Mouse (Mus musculus) heart, postnatal 0 days (tissue): ENCODE data around the gene Rasgrp3. TPM values are rescaled to one million over a fixed set of nuclear protein-coding genes. Genes with fewer than 3 reads are reported as not detected.

Experiments
- ATAC-seq: fragments of 200-750 bp; cut with Nextera tagmentation; 2 replicates; pipeline ENCODE4 v1.8.0; 2017; ENCODE audit warnings: low read depth, moderate number of reproducible peaks, moderate library complexity; ENCODE audit not compliant: insufficient read depth
- DNase-seq: peaks from one replicate; pipeline ENCODE4 v3.0.0-alpha.2; 2016; ENCODE audit warnings: low spot score
- H3K27ac ChIP-seq: fragments of 300-500 bp; sonication (generic); 2 replicates; pipeline ENCODE4 v1.5.1; 2014; ENCODE audit warnings: low read depth, mild to moderate bottlenecking
- H3K27me3 ChIP-seq: fragments of 300-500 bp; sonication (generic); 2 replicates; pipeline ENCODE4 v1.6.1; 2014; ENCODE audit warnings: low read length, mixed read lengths; ENCODE audit not compliant: control insufficient read depth, insufficient read depth
- H3K36me3 ChIP-seq: fragments of 300-500 bp; sonication (generic); replicated peaks from 2 replicates; pipeline ENCODE4 v1.6.1; 2014; ENCODE audit warnings: low read length, mixed read lengths; ENCODE audit not compliant: control insufficient read depth, insufficient read depth
- H3K4me1 ChIP-seq: fragments of 300-500 bp; sonication (generic); 2 replicates; pipeline ENCODE4 v1.6.1; 2014; ENCODE audit warnings: antibody characterized with exemption; ENCODE audit not compliant: control insufficient read depth, insufficient read depth
- H3K4me2 ChIP-seq: fragments of 300-500 bp; sonication (generic); 2 replicates; pipeline ENCODE4 v1.6.1; 2014; ENCODE audit warnings: low read depth, mild to moderate bottlenecking, low read length, moderate library complexity
- H3K4me3 ChIP-seq: fragments of 300-500 bp; sonication (generic); 2 replicates; pipeline ENCODE4 v1.5.1; 2014; ENCODE audit warnings: low read depth, low read length
- H3K9ac ChIP-seq: fragments of 300-500 bp; sonication (generic); replicated peaks from 2 replicates; pipeline ENCODE4 v1.6.1; 2014; ENCODE audit warnings: low read depth, low read length, mixed read lengths
- H3K9me3 ChIP-seq: fragments of 300-500 bp; sonication (generic); replicated peaks from 2 replicates; pipeline ENCODE4 v1.6.1; 2016; ENCODE audit warnings: low read length; ENCODE audit not compliant: control insufficient read depth
- CTCF ChIP-seq: IDR thresholded peaks from 2 replicates; pipeline ENCODE4 v1.5.1; 2016; ENCODE audit warnings: antibody characterized with exemption, control low read depth, low read depth
- EP300 ChIP-seq: IDR thresholded peaks from 2 replicates; pipeline ENCODE4 v1.6.1; 2016; ENCODE audit warnings: antibody characterized with exemption, low read depth
- WGBS: fragments of 180-500 bp; shearing (Covaris S2); extraction: QIAGEN DNeasy Blood & Tissue Kit; methylation state at CpG from one replicate; pipeline ENCODE4 v1.1.7; 2014; 5-methylcytosine and 5-hydroxymethylcytosine counted together
- polyA plus RNA-seq: library from polyadenylated mRNA; unstranded; fragments of >200 nt; fragmentation: Nextera tagmentation; extraction: Ambion mirVana; gene quantifications from 2 replicates; pipeline ENCODE4 v1.2.1, GENCODE M21; 2015
- total RNA-seq: library from RNA; depleted of rRNA; stranded (reverse); fragments of >200 nt; gene quantifications from 2 replicates; pipeline ENCODE4 v1.2.3, GENCODE M21; 2014; ENCODE audit warnings: low replicate concordance

Rasgrp3 gene
- total and polyA plus RNA-seq, 2 experiments from 2014 or later = 17.2 to 23.5 TPM

DNA sequence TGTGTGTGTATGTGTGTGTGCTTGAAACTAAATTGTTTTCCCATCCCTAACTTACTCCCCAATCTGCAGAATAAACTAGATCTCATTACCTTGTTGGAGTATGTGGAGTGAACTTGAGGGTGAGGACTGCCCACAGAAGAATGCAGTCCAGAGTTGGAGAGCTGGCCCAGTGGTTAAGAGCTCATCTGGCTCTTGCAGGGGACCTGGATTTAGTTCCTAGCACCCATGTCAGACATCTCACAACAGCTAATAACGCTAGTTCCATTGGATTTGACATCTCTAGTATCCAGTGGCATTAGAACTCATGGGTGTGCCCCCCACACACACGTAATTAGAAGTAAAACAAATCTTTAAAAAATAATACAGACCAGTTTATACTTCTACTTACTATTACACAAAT lies 1.5 kb upstream of the Rasgrp3 start:
- Histone ChIP-seq H3K27ac (no peak overlapping the region), H3K4me2 (no peak overlapping the region), H3K9ac (no peak overlapping the region), H3K4me1 (no peaks in the 10 kb centered on the region), H3K4me3 (no peak overlapping the region), H3K9me3 (no peaks in the 10 kb centered on the region), H3K36me3 (no peaks in the 10 kb centered on the region), H3K27me3 (no peaks in the 10 kb centered on the region)
- ATAC-seq (no peak), DNase-seq (no peak)
- WGBS = 93% methylated on average over 2 of the region's 2 CpGs
- TF ChIP-seq CTCF = no peak
- TF ChIP-seq EP300 = no peak

- Histone ChIP-seq H3K9ac (no peak overlapping the region), H3K4me3 (no peak overlapping the region), H3K9me3 (no peaks in the 10 kb centered on the region), H3K36me3 (no peaks in the 10 kb centered on the region), H3K4me1 (no peaks in the 10 kb centered on the region), H3K4me2 (no peak overlapping the region), H3K27me3 (no peaks in the 10 kb centered on the region), H3K27ac (no peak overlapping the region)
- WGBS = 65% methylated on average over 3 of the region's 3 CpGs
- TF ChIP-seq EP300 (no peak), CTCF (no peak)
- no peak for DNase-seq
- ATAC-seq = no peak
These were observed 825 bp upstream of the Rasgrp3 start for GRCm38 (mm10) chr17:75434871-75435270.

GRCm38 (mm10) chr17:75436095-75436494 lies 399 bp downstream of the Rasgrp3 start:
- peak overlapping the region; percentile 49 for H3K4me3 ChIP-seq
- no peak for ATAC-seq
- H3K27me3 ChIP-seq = no peaks in the 10 kb centered on the region
- no peaks in the 10 kb centered on the region for H3K4me1 ChIP-seq
- H3K4me2 ChIP-seq = peak overlapping the region; percentile 47
- WGBS = 61% methylated on average over 8 of the region's 8 CpGs
- no peaks in the 10 kb centered on the region for H3K36me3 ChIP-seq
- H3K9ac ChIP-seq = peak overlapping the region; percentile 50
- TF ChIP-seq EP300 (no peak), CTCF (no peak)
- H3K9me3 ChIP-seq = no peaks in the 10 kb centered on the region
- peak overlapping the region; percentile 77 for H3K27ac ChIP-seq
- no peak for DNase-seq

- ATAC-seq = no peak
These were observed 1.1 kb downstream of the Rasgrp3 start for GRCm38 (mm10) chr17:75436819-75437218.

GRCm38 (mm10) chr17:75437239-75437750 lies 1.6 kb downstream of the Rasgrp3 start:
- peaks cover 4% of the 10 kb centered on the region; the same call in 1 of the 2 replicates for H3K4me1 ChIP-seq
- no peaks in the 10 kb centered on the region for H3K36me3 ChIP-seq
- DNase-seq = no peak
- peak overlapping the region; percentile 47 for H3K4me2 ChIP-seq
- 65% methylated on average over 11 of the region's 11 CpGs for WGBS
- peak overlapping the region; percentile 41 for H3K9ac ChIP-seq
- no peaks in the 10 kb centered on the region for H3K27me3 ChIP-seq
- no peak for ATAC-seq
- H3K4me3 ChIP-seq = peak overlapping the region; percentile 49
- peak overlapping the region; percentile 77 for H3K27ac ChIP-seq
- no peaks in the 10 kb centered on the region for H3K9me3 ChIP-seq
- no peak for TF ChIP-seq CTCF
- no peak for TF ChIP-seq EP300

More at GRCm38 (mm10) chr17:75436819-75437218, 1.1 kb downstream of the Rasgrp3 start:
- peak overlapping the region; percentile 41 for H3K9ac ChIP-seq
- H3K36me3 ChIP-seq = no peaks in the 10 kb centered on the region
- H3K27ac ChIP-seq = peak overlapping the region; percentile 77
- TF ChIP-seq EP300 (no peak), CTCF (no peak)
- 59% methylated on average over 6 of the region's 6 CpGs for WGBS
- H3K9me3 ChIP-seq = no peaks in the 10 kb centered on the region
- no peaks in the 10 kb centered on the region for H3K27me3 ChIP-seq
- H3K4me3 ChIP-seq = peak overlapping the region; percentile 49
- no peak for DNase-seq
- no peaks in the 10 kb centered on the region for H3K4me1 ChIP-seq
- peak overlapping the region; percentile 47 for H3K4me2 ChIP-seq

- peak overlapping the region; percentile 49 for H3K4me3 ChIP-seq
- 34% methylated on average over 5 of the region's 5 CpGs for WGBS
These were observed 2.5 kb downstream of the Rasgrp3 start for GRCm38 (mm10) chr17:75438162-75438561.

More at GRCm38 (mm10) chr17:75438162-75438561, 2.5 kb downstream of the Rasgrp3 start:
- TF ChIP-seq CTCF (no peak), EP300 (no peak)
- H3K36me3 ChIP-seq = no peaks in the 10 kb centered on the region
- ATAC-seq = peak; percentile 49
- no peak overlapping the region for H3K9ac ChIP-seq
- no peaks in the 10 kb centered on the region for H3K27me3 ChIP-seq
- peak overlapping the region; percentile 47 for H3K4me2 ChIP-seq
- no peak for DNase-seq
- H3K4me1 ChIP-seq = peaks cover 8% of the 10 kb centered on the region; the same call in 1 of the 2 replicates
- no peaks in the 10 kb centered on the region for H3K9me3 ChIP-seq
- peak overlapping the region; percentile 34; the same call in 1 of the 2 replicates for H3K27ac ChIP-seq
